Mouse (Mus musculus) forebrain, postnatal 0 days (tissue): ENCODE results near the gene Mcub. TPM values are rescaled to one million over a fixed set of nuclear protein-coding genes. Genes with fewer than 3 reads are reported as not detected.

Experiments used
- ATAC-seq: fragments of 200-750 bp; cut with Nextera tagmentation; 2 replicates; pipeline ENCODE4 v1.8.0; 2017; ENCODE audit warnings: mild to moderate bottlenecking, moderate library complexity
- DNase-seq: peaks from one replicate; pipeline ENCODE4 v3.0.0-alpha.2; 2015
- H3K27ac ChIP-seq: fragments of 300-500 bp; sonication (generic); 2 replicates; pipeline ENCODE4 v1.5.1; 2014; ENCODE audit warnings: low read depth, mild to moderate bottlenecking, antibody characterized with exemption, low read length, moderate library complexity, mixed read lengths
- H3K27me3 ChIP-seq: fragments of 300-500 bp; sonication (generic); 2 replicates; pipeline ENCODE4 v1.6.1; 2014; ENCODE audit warnings: mild to moderate bottlenecking, low read length, mixed read lengths; ENCODE audit not compliant: insufficient read depth
- H3K36me3 ChIP-seq: fragments of 300-500 bp; sonication (generic); 2 replicates; pipeline ENCODE4 v1.6.1; 2014; ENCODE audit warnings: mild to moderate bottlenecking, moderate library complexity; ENCODE audit not compliant: insufficient read depth
- H3K4me1 ChIP-seq: fragments of 300-500 bp; sonication (generic); 2 replicates; pipeline ENCODE4 v1.6.1; 2014; ENCODE audit warnings: antibody characterized with exemption; ENCODE audit not compliant: insufficient read depth
- H3K4me2 ChIP-seq: fragments of 300-500 bp; sonication (generic); 2 replicates; pipeline ENCODE4 v1.6.1; 2014; ENCODE audit warnings: low read depth, mild to moderate bottlenecking, moderate library complexity
- H3K4me3 ChIP-seq: fragments of 300-500 bp; sonication (generic); 2 replicates; pipeline ENCODE4 v1.5.1; 2014; ENCODE audit warnings: low read depth, low read length, mixed read lengths
- H3K9ac ChIP-seq: fragments of 300-500 bp; sonication (generic); 2 replicates; pipeline ENCODE4 v1.6.1; 2014; ENCODE audit warnings: mild to moderate bottlenecking
- H3K9me3 ChIP-seq: fragments of 300-500 bp; sonication (generic); 2 replicates; pipeline ENCODE4 v1.6.1; 2016; ENCODE audit warnings: low read length
- CTCF ChIP-seq: sonication (generic); IDR thresholded peaks from 2 replicates; pipeline ENCODE4 v1.5.1; 2016; ENCODE audit warnings: antibody characterized with exemption, control low read depth, low read depth
- WGBS: fragments of 180-500 bp; shearing (Covaris S2); extraction: QIAGEN DNeasy Blood & Tissue Kit; methylation state at CpG from one replicate; pipeline ENCODE4 v1.1.7; 2014; 5-methylcytosine and 5-hydroxymethylcytosine counted together
- polyA plus RNA-seq: library from polyadenylated mRNA; unstranded; fragments of >200 nt; fragmentation: Nextera tagmentation; extraction: Ambion mirVana; gene quantifications from 2 replicates; pipeline ENCODE4 v1.2.1, GENCODE M21; 2015
- total RNA-seq: library from RNA; depleted of rRNA; stranded (reverse); fragments of >200 nt; gene quantifications from 2 replicates; pipeline ENCODE4 v1.2.3, GENCODE M21; 2014

Gene Mcub
- total and polyA plus RNA-seq, 2 experiments from 2014 or later = 6.9 to 10.3 TPM

DNA sequence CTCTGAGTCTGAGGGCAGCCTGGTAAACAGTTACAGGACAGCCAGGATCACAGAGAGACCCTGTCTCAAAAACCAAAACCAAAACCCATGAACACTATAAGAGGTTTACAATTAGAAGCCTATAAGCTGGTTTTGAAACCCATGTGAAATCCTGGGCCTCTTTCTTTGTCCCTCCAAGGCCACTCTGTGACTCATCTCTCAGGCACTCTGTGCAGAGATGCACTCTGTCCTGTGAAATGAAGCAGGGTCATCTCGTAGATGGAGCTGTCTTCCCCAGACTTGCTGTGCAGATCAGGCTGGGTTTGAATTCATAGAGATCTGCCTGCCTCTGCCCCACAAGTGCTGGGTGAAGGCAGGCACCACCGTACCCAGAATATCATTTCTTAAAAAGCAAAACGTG is 52.6 kb downstream of the Mcub start:
- H3K9me3 ChIP-seq = no peaks in the 10 kb centered on the region
- H3K4me3 ChIP-seq = no peak overlapping the region
- no peaks in the 10 kb centered on the region for H3K36me3 ChIP-seq
- no peaks in the 10 kb centered on the region for H3K4me1 ChIP-seq
- no peaks in the 10 kb centered on the region for H3K27me3 ChIP-seq
- H3K4me2 ChIP-seq = no peak overlapping the region
- WGBS = 83% methylated on average over 3 of the region's 3 CpGs
- no peak for ATAC-seq
- TF ChIP-seq CTCF = no peak
- no peak overlapping the region for H3K27ac ChIP-seq
- DNase-seq = no peak
- H3K9ac ChIP-seq = no peak overlapping the region

DNA sequence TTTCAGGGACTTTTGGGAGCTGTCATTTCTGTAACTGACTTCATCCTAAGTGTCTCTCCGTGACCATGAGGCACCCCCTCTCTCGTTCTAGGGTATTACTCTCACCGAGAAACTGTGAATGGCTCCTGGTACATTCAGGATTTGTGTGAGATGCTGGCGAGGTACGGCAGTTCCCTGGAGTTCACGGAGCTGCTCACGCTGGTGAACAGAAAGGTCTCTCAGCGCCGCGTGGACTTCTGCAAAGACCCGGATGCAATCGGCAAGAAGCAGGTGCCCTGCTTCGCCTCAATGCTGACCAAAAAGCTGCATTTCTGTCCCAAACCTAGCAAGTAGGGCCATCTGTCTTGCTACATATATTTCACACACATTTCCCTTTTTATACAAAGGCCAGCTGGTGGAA is 56.8 kb downstream of the Mcub start:
- ATAC-seq (no peak), DNase-seq (no peak)
- Histone ChIP-seq H3K4me1 (no peaks in the 10 kb centered on the region), H3K27ac (no peak overlapping the region), H3K4me3 (no peak overlapping the region), H3K4me2 (no peak overlapping the region), H3K9ac (no peak overlapping the region), H3K27me3 (no peaks in the 10 kb centered on the region), H3K9me3 (no peaks in the 10 kb centered on the region), H3K36me3 (peaks cover 15% of the 10 kb centered on the region)
- no peak for TF ChIP-seq CTCF
- WGBS = 89% methylated on average over 13 of the region's 13 CpGs

DNA sequence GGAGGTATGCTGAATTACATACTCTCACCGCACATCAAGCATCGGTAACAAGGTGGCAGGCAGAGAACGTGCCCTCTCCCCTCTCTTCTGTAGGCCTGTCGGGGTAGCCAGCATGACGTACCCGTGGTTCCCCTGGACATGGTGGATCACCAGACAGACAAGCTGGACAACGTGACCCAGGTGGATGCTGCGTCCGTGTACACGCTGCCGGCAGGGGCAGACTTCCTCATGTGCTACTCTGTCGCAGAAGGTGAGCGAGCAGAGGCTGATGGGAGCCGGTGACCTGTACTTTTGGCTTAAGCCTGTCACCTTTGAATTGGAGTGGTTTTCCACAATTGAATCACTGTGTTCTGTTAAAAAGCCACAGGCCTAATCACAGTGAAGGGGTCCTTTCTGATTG is 58.0 kb downstream of the Mcub start:
- no peak for TF ChIP-seq CTCF
- peaks cover 15% of the 10 kb centered on the region for H3K36me3 ChIP-seq
- ATAC-seq (no peak), DNase-seq (no peak)
- no peak overlapping the region for H3K4me3 ChIP-seq
- 93% methylated on average over 14 of the region's 14 CpGs for WGBS
- no peak overlapping the region for H3K27ac ChIP-seq
- no peaks in the 10 kb centered on the region for H3K4me1 ChIP-seq
- H3K4me2 ChIP-seq = no peak overlapping the region
- no peaks in the 10 kb centered on the region for H3K9me3 ChIP-seq
- H3K9ac ChIP-seq = no peak overlapping the region
- H3K27me3 ChIP-seq = no peaks in the 10 kb centered on the region

DNA sequence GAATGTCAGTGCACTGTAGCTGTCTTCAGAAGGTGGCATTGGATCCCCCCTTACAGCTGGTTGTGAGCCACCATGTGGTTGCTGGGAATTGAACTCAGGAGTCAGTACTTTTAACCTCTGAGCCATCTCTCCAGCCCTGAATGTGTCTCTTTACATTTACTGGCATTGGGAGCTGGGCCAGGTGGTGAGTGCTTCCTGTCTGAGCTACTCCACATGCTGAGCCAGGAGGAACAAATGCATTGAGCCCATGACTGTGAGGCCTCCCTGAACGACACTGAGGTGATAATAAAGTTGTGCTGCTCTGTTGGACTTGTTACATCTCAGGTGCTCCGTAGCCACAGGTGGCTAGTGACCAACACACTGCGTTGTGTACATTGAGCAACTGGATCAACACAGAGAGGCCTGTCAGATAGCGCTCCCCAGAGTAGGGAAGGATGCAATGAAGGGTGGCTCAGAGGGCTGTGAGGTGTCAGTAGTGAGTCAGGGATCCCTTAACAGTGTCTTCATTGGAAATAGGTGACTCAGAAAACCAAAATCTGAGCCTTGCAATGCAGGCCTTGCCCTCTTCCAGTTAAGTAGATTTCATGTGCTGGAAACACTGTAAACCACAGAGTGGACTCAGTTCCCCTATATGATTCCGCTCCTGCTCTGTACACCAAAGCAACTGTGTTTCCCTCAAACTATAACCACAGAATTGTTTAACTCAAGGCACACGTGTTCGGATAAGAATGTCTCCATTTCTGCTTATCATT is 65.4 kb downstream of the Mcub start:
- WGBS = 91% methylated on average over 7 of the region's 7 CpGs
- Histone ChIP-seq H3K36me3 (peaks cover 6% of the 10 kb centered on the region; the same call in 1 of the 2 replicates), H3K4me3 (no peak overlapping the region), H3K4me1 (peaks cover 8% of the 10 kb centered on the region; the same call in 1 of the 2 replicates), H3K27me3 (no peaks in the 10 kb centered on the region), H3K4me2 (no peak overlapping the region), H3K27ac (no peak overlapping the region), H3K9me3 (no peaks in the 10 kb centered on the region), H3K9ac (no peak overlapping the region)
- DNase-seq (no peak), ATAC-seq (no peak)
- no peak for TF ChIP-seq CTCF

DNA sequence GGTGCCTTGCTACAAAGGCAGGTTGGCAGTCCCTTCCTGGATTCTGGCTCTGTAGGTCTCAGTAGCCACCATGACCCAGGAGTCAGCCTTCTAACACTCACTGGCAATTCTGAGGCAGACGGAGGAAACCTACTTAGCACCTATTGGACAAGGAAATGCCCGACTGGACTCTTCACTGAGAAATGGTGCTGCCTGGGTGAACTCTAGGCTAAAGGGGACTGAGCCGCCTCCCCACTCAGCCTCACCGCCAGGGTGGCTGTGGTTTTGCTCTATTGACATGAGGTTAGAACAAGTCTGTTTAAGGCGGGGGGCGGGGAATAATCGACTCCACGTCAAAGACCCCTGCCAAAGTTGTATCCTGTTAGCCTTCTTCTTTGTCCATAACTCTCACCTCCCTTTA is 66.1 kb downstream of the Mcub start:
- no peak for TF ChIP-seq CTCF
- H3K4me3 ChIP-seq = no peak overlapping the region
- H3K9ac ChIP-seq = no peak overlapping the region
- H3K27ac ChIP-seq = no peak overlapping the region
- DNase-seq = no peak
- WGBS = 84% methylated on average over 8 of the region's 8 CpGs
- ATAC-seq = no peak
- no peaks in the 10 kb centered on the region for H3K9me3 ChIP-seq
- H3K4me2 ChIP-seq = no peak overlapping the region
- H3K27me3 ChIP-seq = no peaks in the 10 kb centered on the region
- H3K4me1 ChIP-seq = peaks cover 8% of the 10 kb centered on the region; the same call in 1 of the 2 replicates
- H3K36me3 ChIP-seq = no peaks in the 10 kb centered on the region; the same call in 1 of the 2 replicates

DNA sequence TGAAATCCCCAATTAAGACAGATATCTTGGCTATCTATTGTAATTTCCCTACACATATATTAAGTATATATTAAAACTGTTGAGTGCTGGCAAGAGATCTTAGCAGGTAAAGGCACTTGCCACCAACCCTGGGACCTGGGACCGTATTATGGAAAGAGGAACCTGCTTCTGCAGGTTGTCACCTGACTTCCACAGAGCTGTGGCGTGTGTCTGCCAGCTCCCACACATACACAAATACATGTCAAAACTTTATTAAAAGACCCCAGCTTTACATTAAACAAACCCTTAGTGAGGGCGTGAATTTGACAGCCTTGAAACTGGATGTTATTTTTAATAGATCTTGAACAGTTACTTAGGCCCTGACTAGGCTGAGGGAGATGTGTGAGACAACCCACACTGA is 66.6 kb downstream of the Mcub start:
- no peak for DNase-seq
- Histone ChIP-seq H3K4me3 (no peak overlapping the region), H3K4me2 (no peak overlapping the region), H3K27ac (no peak overlapping the region), H3K36me3 (no peaks in the 10 kb centered on the region), H3K9ac (no peak overlapping the region), H3K9me3 (no peaks in the 10 kb centered on the region), H3K4me1 (peaks cover 8% of the 10 kb centered on the region; the same call in 1 of the 2 replicates), H3K27me3 (no peaks in the 10 kb centered on the region)
- WGBS = 95% methylated on average over 3 of the region's 3 CpGs
- no peak for ATAC-seq
- TF ChIP-seq CTCF = no peak

DNA sequence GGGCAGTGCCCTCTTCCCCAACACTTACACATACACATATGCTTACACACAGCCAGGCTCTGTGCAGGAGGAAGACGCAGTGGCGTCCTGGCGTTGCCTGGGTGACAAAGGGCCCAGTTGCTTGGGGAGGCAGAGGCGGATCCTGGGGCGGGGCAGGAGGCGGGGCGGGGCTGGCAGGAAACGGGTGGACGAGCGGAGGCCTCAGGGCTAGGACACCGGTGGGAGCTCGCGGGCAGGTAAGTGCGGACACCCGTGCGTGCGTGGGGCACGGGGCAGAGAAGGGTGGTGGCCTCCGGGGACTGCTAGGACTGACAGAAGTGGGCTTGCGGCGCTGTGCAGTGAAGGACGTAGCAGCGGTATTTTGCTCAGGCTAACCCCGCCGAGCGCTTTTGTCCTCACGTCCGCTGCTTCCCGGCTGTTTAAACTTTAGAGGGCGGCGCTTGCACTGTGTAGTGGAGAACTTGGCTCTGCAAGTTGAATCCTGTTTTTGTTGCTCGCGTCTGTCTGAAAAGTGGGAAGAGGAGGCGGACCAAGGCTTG is 68.7 kb downstream of the Mcub start, which contains the start of gene Casp6:
Gene Casp6, plus strand, starts transcription at position 155 of the 539 bp plus-strand sequence.
- no peaks in the 10 kb centered on the region for H3K36me3 ChIP-seq
- under 1% methylated on average over 34 of the region's 34 CpGs for WGBS
- no peaks in the 10 kb centered on the region for H3K27me3 ChIP-seq
- no peak within 1 kb of the TSS for H3K27ac ChIP-seq
- H3K4me1 ChIP-seq = peaks cover 8% of the 10 kb centered on the region; the same call in 1 of the 2 replicates
- peak within 1 kb of the TSS; percentile 83 for H3K4me2 ChIP-seq
- DNase-seq = peak; percentile 55
- TF ChIP-seq CTCF = no peak
- H3K9ac ChIP-seq = peak within 1 kb of the TSS; percentile 44
- ATAC-seq = peak; percentile 92
- no peaks in the 10 kb centered on the region for H3K9me3 ChIP-seq
- H3K4me3 ChIP-seq = peak within 1 kb of the TSS; percentile 48
